In genomic region chr6:51510094-51510493, GRCm38 (mm10) we compare ENCODE assay signal across 8 mouse cellular contexts. TPM values are rescaled to one million over a fixed set of nuclear protein-coding genes. Genes with fewer than 3 reads are reported as not detected.
DNase-seq lines count a peak whose midpoint lies in the region; ATAC-seq and TF ChIP-seq lines count a peak whose summit lies in the region.
"Had no signal": no experiment of that assay in that cellular context is flagged by ENCODE, and none has a peak within 500 bp of the region (broad histone marks: within the 10 kb centered on the region; RNA-seq: fewer than 3 reads in every experiment).

No protein-coding gene starts in this region.

- H3K27ac ChIP-seq in midbrain, embryonic 10.5 days (replicated peaks): no peak overlapping the region
- H3K27ac ChIP-seq in midbrain, embryonic 11.5 days (ENCODE audit: low read depth, low read length): no peak overlapping the region
- H3K27ac ChIP-seq in thymus, adult 2 months (ENCODE audit: control insufficient read depth, insufficient read depth, low read length): no peak overlapping the region
- H3K27ac ChIP-seq: neural tube, embryonic 13.5 days had no signal

- H3K4me2 ChIP-seq in midbrain, embryonic 11.5 days: no peak overlapping the region

- no peaks in the 10 kb centered on the region for H3K36me3 ChIP-seq in midbrain, embryonic 10.5 days
- H3K36me3 ChIP-seq in midbrain, embryonic 11.5 days (ENCODE audit: control insufficient read depth, insufficient read depth, low read length): no peaks in the 10 kb centered on the region
- no peaks in the 10 kb centered on the region for H3K36me3 ChIP-seq in thymus, adult 2 months (ENCODE audit: control insufficient read depth, insufficient read depth, low read length)
- H3K36me3 ChIP-seq: neural tube, embryonic 13.5 days had no signal

- peaks cover 9% of the 10 kb centered on the region; the same call in 1 of the 2 replicates for H3K4me1 ChIP-seq in midbrain, embryonic 10.5 days
- H3K4me1 ChIP-seq in midbrain, embryonic 11.5 days (ENCODE audit: control insufficient read depth, insufficient read depth, low read length): no peaks in the 10 kb centered on the region
- H3K4me1 ChIP-seq in thymus, adult 2 months (replicated peaks; ENCODE audit: control insufficient read depth, insufficient read depth, low read length): peaks cover 6% of the 10 kb centered on the region; the same call in 1 of the 2 replicates

- no peaks in the 10 kb centered on the region for H3K9me3 ChIP-seq in midbrain, embryonic 10.5 days (replicated peaks)
- H3K9me3 ChIP-seq in midbrain, embryonic 11.5 days (ENCODE audit: control insufficient read depth, low read length): no peaks in the 10 kb centered on the region
- H3K9me3 ChIP-seq: neural tube, embryonic 13.5 days had no signal

- intact Hi-C loops in heart, postnatal 36 days (cut with DNase I): loop anchor here (1.0 to 5.0 kb wide), 2 partner anchors 42 to 70 kb away; no protein-coding TSS in a partner anchor

- peak; percentile 42 for DNase-seq in midbrain, embryonic 10.5 days (ENCODE audit: low spot score)
- no peak for DNase-seq in midbrain, embryonic 11.5 days (ENCODE audit: low spot score, missing footprints)
- peak; percentile 52 for DNase-seq in NIH3T3 (ENCODE audit: low read depth)
- DNase-seq in c-Kit-positive CD71-positive TER-119-positive erythroid progenitor cells, embryonic 14.5 days (ENCODE audit: low spot score): peak; percentile 53
- DNase-seq in heart, postnatal 36 days: peak; percentile 62 to 74
- peak; percentile 61 for DNase-seq in lung, postnatal 14 days
- DNase-seq in thymus, adult 2 months: peak; percentile 67

- TF ChIP-seq POLR2A in thymus, adult 2 months (IDR thresholded peaks at IDR 0.05; ENCODE audit: control insufficient read depth, extremely low read depth, insufficient read depth, low read length, poor library complexity): no peak

- H3K9ac ChIP-seq in midbrain, embryonic 11.5 days (ENCODE audit: low read length): no peak overlapping the region
- H3K9ac ChIP-seq: neural tube, embryonic 13.5 days had no signal

- H3K4me3 ChIP-seq in midbrain, embryonic 10.5 days: no peak overlapping the region
- H3K4me3 ChIP-seq in midbrain, embryonic 11.5 days (ENCODE audit: low read depth, low read length): no peak overlapping the region
- no peak overlapping the region for H3K4me3 ChIP-seq in thymus, adult 2 months (ENCODE audit: control insufficient read depth, insufficient read depth, low read length)

- WGBS in midbrain, embryonic 10.5 days: 32% methylated on average over 5 of the region's 5 CpGs
- WGBS in midbrain, embryonic 11.5 days: 34% methylated on average over 5 of the region's 5 CpGs
- 18% methylated on average over 5 of the region's 5 CpGs for WGBS in thymus, adult 2 months

- H3K27me3 ChIP-seq in midbrain, embryonic 10.5 days (ENCODE audit: low read depth, poor library complexity, severe bottlenecking): no peaks in the 10 kb centered on the region
- H3K27me3 ChIP-seq in midbrain, embryonic 11.5 days (ENCODE audit: control insufficient read depth, insufficient read depth, low read length): no peaks in the 10 kb centered on the region
- H3K27me3 ChIP-seq in thymus, adult 2 months (ENCODE audit: control insufficient read depth, insufficient read depth, low read length): no peaks in the 10 kb centered on the region
- H3K27me3 ChIP-seq: neural tube, embryonic 13.5 days had no signal

- no peak for TF ChIP-seq CTCF in thymus, adult 2 months (IDR thresholded peaks at IDR 0.05; ENCODE audit: borderline replicate concordance, control insufficient read depth, extremely low read depth, insufficient read depth, low read length, poor library complexity)

- no peak for ATAC-seq in midbrain, embryonic 11.5 days (ENCODE audit: low FRiP score)

RNA-seq across cellular contexts. Expression of gene Snx10, which starts 13.6 kb away (rescaled TPM):
- polyA plus RNA-seq in midbrain, embryonic 10.5 days (2016; fragmentation: Nextera tagmentation; extraction: Ambion mirVana): 37.0 and 40.9 TPM in 2 replicates
- polyA plus RNA-seq in midbrain, embryonic 11.5 days (2014; fragmentation: Nextera tagmentation; extraction: Ambion mirVana): 52.0 and 53.4 TPM in 2 replicates
- 10 to 100 TPM; 11.7 to 12.6 TPM for total RNA-seq in heart, postnatal 36 days (2021)
- polyA plus RNA-seq in thymus, adult 2 months (2012; rRNA removed): 4.0 and 4.3 TPM in 2 replicates

RNA-seq across cellular contexts. Expression of gene Cbx3, which starts 39.9 kb away (rescaled TPM):
- polyA plus RNA-seq in midbrain, embryonic 10.5 days (2016; fragmentation: Nextera tagmentation; extraction: Ambion mirVana): 692 and 722 TPM in 2 replicates
- 757 and 781 TPM in 2 replicates for polyA plus RNA-seq in midbrain, embryonic 11.5 days (2014; fragmentation: Nextera tagmentation; extraction: Ambion mirVana)
- 10 to 100 TPM; 61.7 to 69.7 TPM for total RNA-seq in heart, postnatal 36 days (2021)
- 20.5 and 24.4 TPM in 2 replicates for polyA plus RNA-seq in thymus, adult 2 months (2012; rRNA removed)

RNA-seq across cellular contexts. Expression of gene Hnrnpa2b1, which starts 40.4 kb away (rescaled TPM):
- 2,311 and 2,476 TPM in 2 replicates for polyA plus RNA-seq in midbrain, embryonic 10.5 days (2016; fragmentation: Nextera tagmentation; extraction: Ambion mirVana)
- 1,654 and 1,893 TPM in 2 replicates for polyA plus RNA-seq in midbrain, embryonic 11.5 days (2014; fragmentation: Nextera tagmentation; extraction: Ambion mirVana)
- total RNA-seq in heart, postnatal 36 days (2021): 100 to 1,000 TPM; 408 to 439 TPM
- 154 and 162 TPM in 2 replicates for polyA plus RNA-seq in thymus, adult 2 months (2012; rRNA removed)

Comparison
In these comparisons a context has a peak if more than half of its experiments do, and no peak if none do; other contexts are left out.
1. RNA of gene Cbx3, which starts 39.9 kb away (polyA plus RNA-seq): 757 to 781 TPM in midbrain, embryonic 11.5 days and 692 to 722 TPM in midbrain, embryonic 10.5 days; 20.5 to 24.4 TPM in thymus, adult 2 months; every median in the first group is over 10 times any median in the second.
2. RNA of gene Hnrnpa2b1, which starts 40.4 kb away (polyA plus RNA-seq): 2,311 to 2,476 TPM in midbrain, embryonic 10.5 days and 1,654 to 1,893 TPM in midbrain, embryonic 11.5 days; 154 to 162 TPM in thymus, adult 2 months; every median in the first group is over 10 times any median in the second.